Mouse (Mus musculus) right cerebral cortex, postnatal 4 days (tissue): Measurements from ENCODE around the gene Vwa8.

Experiments
- DNase-seq: peaks from one replicate; pipeline ENCODE4 v3.0.0-alpha.2; 2022

Vwa8 gene

GRCm38 (mm10) chr14:79097181-79097580 is 248.3 kb downstream of the Vwa8 start:
- DNase-seq: no peak

GRCm38 (mm10) chr14:79106655-79107515 is 258.0 kb downstream of the Vwa8 start:
- DNase-seq: peak; percentile 77

- no peak for DNase-seq
These were observed 260.5 kb downstream of the Vwa8 start for GRCm38 (mm10) chr14:79109375-79109774.

DNA sequence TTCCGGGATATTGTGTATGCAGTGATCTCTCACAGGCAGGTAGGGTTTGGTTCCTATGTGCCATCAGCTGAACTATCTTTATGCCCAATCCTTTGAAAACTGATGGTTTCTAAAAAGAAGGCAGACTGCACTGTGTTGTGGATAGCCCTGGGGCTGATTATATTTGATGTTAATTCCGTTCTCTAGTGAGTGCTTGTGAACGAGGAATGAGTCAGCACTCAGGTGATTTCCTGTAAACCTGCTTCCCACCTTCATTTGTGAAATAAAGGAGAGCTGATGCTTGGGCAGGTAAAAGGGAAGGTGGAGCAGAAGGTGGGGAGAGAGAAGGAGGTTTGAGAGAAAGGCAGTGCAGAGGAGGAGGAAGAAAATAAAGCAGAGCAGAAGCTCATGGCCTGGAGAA is 261.2 kb downstream of the Vwa8 start:
- no peak for DNase-seq

DNA sequence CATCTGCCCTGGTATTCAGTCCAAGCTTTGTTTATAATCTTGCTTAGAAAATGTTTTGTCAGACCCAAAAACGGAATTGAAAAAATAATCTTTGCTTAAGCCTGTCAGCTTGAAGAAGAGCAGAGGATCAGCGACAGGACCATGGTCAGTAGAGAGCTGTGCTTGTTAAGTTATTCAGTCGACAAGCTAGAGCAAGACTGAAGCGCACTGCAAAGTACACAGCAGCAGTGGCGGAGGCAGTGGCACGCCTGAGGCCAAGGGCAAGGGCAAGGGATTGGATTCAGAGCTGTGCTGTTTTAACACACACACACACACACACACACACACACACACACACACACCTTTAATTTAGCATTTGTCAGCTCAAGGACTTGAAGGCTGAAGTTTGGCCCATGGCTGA is 263.2 kb downstream of the Vwa8 start:
- no peak for DNase-seq

- no peak for DNase-seq
These were observed 265.9 kb downstream of the Vwa8 start for GRCm38 (mm10) chr14:79114526-79115383.

- DNase-seq: no peak
These were observed 269.6 kb downstream of the Vwa8 start for GRCm38 (mm10) chr14:79118457-79118856.

- no peak for DNase-seq
These were observed 270.5 kb downstream of the Vwa8 start for GRCm38 (mm10) chr14:79119354-79119753.

- no peak for DNase-seq
These were observed 271.8 kb downstream of the Vwa8 start for GRCm38 (mm10) chr14:79120681-79121080.

- no peak for DNase-seq
These were observed 274.6 kb downstream of the Vwa8 start for GRCm38 (mm10) chr14:79123466-79123865.

DNA sequence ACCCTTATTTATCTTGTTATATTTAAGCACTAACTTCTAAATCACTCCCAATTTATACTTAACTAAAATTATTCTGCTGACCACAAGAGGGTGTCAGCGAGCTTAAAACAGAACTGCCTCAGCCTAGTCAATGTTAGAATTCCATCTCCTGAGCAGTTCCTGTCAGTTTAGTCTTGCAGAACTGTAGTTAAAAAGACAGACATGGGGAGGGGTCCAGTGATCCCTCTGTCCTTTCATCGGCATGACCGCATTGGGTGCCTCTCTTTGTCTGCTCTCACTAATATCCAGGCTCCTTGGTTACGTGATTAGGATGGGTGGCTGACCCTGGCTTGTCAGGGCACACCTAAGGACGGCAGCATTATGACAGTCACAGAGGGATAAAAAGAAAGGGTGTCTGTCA is 275.8 kb downstream of the Vwa8 start:
- DNase-seq: peak; percentile 61

DNA sequence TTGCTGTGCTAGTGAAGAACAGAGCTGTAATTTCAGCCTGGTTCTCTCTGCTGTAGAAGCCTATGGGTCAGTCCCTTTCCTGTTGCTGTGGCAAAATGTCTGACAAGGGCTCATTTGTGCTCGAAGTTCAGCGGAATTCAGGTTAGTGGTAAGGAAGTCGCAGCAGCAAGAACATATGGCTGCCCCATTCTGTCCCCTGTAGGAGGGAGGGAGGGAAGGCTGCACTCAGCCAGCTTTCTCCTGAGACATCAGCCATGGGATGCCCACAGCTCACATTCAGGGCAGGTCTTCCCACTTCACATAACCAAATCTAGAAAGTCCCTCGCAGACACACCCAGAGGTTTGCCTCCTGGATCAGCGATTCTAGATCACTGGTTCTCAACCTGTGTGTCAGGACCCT is 277.3 kb downstream of the Vwa8 start:
- no peak for DNase-seq

GRCm38 (mm10) chr14:79134891-79135334 is 286.1 kb downstream of the Vwa8 start:
- peak; percentile 26 for DNase-seq

- no peak for DNase-seq
These were observed 286.6 kb downstream of the Vwa8 start for GRCm38 (mm10) chr14:79135441-79135840.

- no peak for DNase-seq
These were observed 287.7 kb downstream of the Vwa8 start for GRCm38 (mm10) chr14:79136585-79136984.

GRCm38 (mm10) chr14:79137100-79137499 is 288.2 kb downstream of the Vwa8 start:
- no peak for DNase-seq

GRCm38 (mm10) chr14:79139096-79139651 is 290.3 kb downstream of the Vwa8 start:
- no peak for DNase-seq

DNA sequence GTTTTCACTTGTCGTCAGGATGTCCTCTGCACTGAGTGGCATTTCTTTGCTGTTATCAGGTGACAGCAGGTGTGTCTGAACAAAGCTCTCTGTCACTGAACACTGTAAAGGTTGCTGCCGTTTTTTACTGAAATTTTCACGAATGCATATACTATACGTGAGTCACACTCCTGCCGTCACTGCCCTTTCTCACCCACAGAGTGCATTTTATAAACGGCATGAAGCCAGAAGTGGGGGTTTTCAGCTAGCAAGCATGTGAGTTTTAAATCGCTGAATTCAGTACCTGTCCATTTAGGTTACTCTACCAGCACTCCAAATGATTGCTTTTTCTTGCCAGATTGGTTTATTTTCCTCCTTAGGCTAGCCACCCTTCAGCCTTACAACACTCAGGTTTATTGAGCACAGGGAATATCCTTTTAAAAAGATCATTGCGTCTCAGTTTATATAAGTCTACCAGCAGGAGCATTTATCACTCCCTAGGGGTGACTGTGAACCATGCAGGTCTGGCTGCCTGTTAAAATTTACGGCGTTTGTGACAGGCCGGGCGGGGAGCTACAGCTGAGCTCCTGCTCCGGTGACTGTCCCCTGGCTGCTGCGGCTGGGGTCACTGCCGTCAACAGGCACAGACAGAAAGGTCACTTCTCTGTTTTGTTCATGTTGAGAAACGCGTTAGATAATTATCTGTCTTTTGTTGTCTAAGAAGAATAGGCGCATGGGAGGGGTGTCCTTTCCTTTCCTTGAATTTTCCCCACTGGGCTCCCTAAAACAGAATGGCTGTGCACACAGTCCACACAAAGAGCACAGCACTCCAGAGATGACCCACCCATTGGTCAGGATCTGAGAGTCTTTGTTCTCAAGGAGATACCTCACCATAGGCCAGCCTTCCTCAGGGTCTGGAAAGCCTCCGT is 291.3 kb downstream of the Vwa8 start:
- no peak for DNase-seq

- DNase-seq: no peak
These were observed 292.0 kb downstream of the Vwa8 start for GRCm38 (mm10) chr14:79140826-79141219.

DNA sequence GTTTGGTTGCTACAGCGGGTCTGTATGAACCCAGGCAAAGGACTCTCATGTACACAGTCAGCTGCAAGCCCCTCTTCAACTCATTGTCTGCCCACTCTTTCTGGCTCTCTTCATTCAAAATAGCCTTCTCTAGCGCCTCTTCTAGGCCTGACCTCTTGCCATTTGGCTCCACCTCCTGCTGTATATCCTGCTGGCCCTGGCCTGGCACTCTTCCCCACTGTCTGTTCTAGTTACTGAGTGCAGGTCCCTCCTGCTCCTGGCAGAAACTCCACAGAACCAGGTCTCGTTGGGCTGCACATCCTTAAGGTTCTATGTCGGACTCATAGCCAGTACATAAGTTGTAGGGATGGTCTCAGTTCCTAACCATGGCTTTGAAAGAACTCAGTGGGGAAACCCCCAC is 293.5 kb downstream of the Vwa8 start:
- no peak for DNase-seq

GRCm38 (mm10) chr14:79143696-79144095 is 294.8 kb downstream of the Vwa8 start:
- no peak for DNase-seq
